Mouse (Mus musculus) forebrain, postnatal 0 days (tissue): ENCODE measurements around the gene H2al1f. TPM values are rescaled to one million over a fixed set of nuclear protein-coding genes. Genes with fewer than 3 reads are reported as not detected.
"Not testable (repeated sequence)": the region's sequence is repeated elsewhere in the genome, so short reads cannot be mapped to it uniquely, and the experiment has no call there.

Experiments used
- ATAC-seq: fragments of 200-750 bp; cut with Nextera tagmentation; 2 replicates; pipeline ENCODE4 v1.8.0; 2017; ENCODE audit warnings: mild to moderate bottlenecking, moderate library complexity
- DNase-seq: peaks from one replicate; pipeline ENCODE4 v3.0.0-alpha.2; 2015
- H3K27ac ChIP-seq: fragments of 300-500 bp; sonication (generic); 2 replicates; pipeline ENCODE4 v1.5.1; 2014; ENCODE audit warnings: low read depth, mild to moderate bottlenecking, antibody characterized with exemption, low read length, moderate library complexity, mixed read lengths
- H3K27me3 ChIP-seq: fragments of 300-500 bp; sonication (generic); 2 replicates; pipeline ENCODE4 v1.6.1; 2014; ENCODE audit warnings: mild to moderate bottlenecking, low read length, mixed read lengths; ENCODE audit not compliant: insufficient read depth
- H3K36me3 ChIP-seq: fragments of 300-500 bp; sonication (generic); 2 replicates; pipeline ENCODE4 v1.6.1; 2014; ENCODE audit warnings: mild to moderate bottlenecking, moderate library complexity; ENCODE audit not compliant: insufficient read depth
- H3K4me1 ChIP-seq: fragments of 300-500 bp; sonication (generic); 2 replicates; pipeline ENCODE4 v1.6.1; 2014; ENCODE audit warnings: antibody characterized with exemption; ENCODE audit not compliant: insufficient read depth
- H3K4me2 ChIP-seq: fragments of 300-500 bp; sonication (generic); 2 replicates; pipeline ENCODE4 v1.6.1; 2014; ENCODE audit warnings: low read depth, mild to moderate bottlenecking, moderate library complexity
- H3K4me3 ChIP-seq: fragments of 300-500 bp; sonication (generic); 2 replicates; pipeline ENCODE4 v1.5.1; 2014; ENCODE audit warnings: low read depth, low read length, mixed read lengths
- H3K9ac ChIP-seq: fragments of 300-500 bp; sonication (generic); 2 replicates; pipeline ENCODE4 v1.6.1; 2014; ENCODE audit warnings: mild to moderate bottlenecking
- H3K9me3 ChIP-seq: fragments of 300-500 bp; sonication (generic); 2 replicates; pipeline ENCODE4 v1.6.1; 2016; ENCODE audit warnings: low read length
- CTCF ChIP-seq: sonication (generic); IDR thresholded peaks from 2 replicates; pipeline ENCODE4 v1.5.1; 2016; ENCODE audit warnings: antibody characterized with exemption, control low read depth, low read depth
- WGBS: fragments of 180-500 bp; shearing (Covaris S2); extraction: QIAGEN DNeasy Blood & Tissue Kit; methylation state at CpG from one replicate; pipeline ENCODE4 v1.1.7; 2014; 5-methylcytosine and 5-hydroxymethylcytosine counted together
- polyA plus RNA-seq: library from polyadenylated mRNA; unstranded; fragments of >200 nt; fragmentation: Nextera tagmentation; extraction: Ambion mirVana; gene quantifications from 2 replicates; pipeline ENCODE4 v1.2.1, GENCODE M21; 2015
- total RNA-seq: library from RNA; depleted of rRNA; stranded (reverse); fragments of >200 nt; gene quantifications from 2 replicates; pipeline ENCODE4 v1.2.3, GENCODE M21; 2014

Gene H2al1f
- total and polyA plus RNA-seq, 2 experiments from 2014 or later = not detected

- H3K4me1 ChIP-seq = no peaks in the 10 kb centered on the region
- no peak for DNase-seq
- WGBS = 41% methylated on average over 4 of the region's 4 CpGs
These were observed 25.7 kb upstream of the H2al1f start for GRCm38 (mm10) chrX:11289244-11289643.

GRCm38 (mm10) chrX:11298957-11299356, 16.0 kb upstream of the H2al1f start, which contains the start of gene H2al1a:
Gene H2al1a, plus strand, starts transcription at chrX:11299257.
- H3K36me3 ChIP-seq, H3K9me3 ChIP-seq, H3K27me3 ChIP-seq, H3K4me1 ChIP-seq, H3K4me2 ChIP-seq, H3K27ac ChIP-seq, ATAC-seq, H3K4me3 ChIP-seq, H3K9ac ChIP-seq, DNase-seq: not testable (repeated sequence)
- WGBS = no CpG with 5 or more reads among the region's 3 CpGs

More at GRCm38 (mm10) chrX:11289244-11289643, 25.7 kb upstream of the H2al1f start:
- Histone ChIP-seq H3K27me3 (no peaks in the 10 kb centered on the region), H3K27ac (no peak overlapping the region), H3K36me3 (no peaks in the 10 kb centered on the region), H3K9me3 (no peaks in the 10 kb centered on the region), H3K4me3 (no peak overlapping the region), H3K9ac (no peak overlapping the region), H3K4me2 (no peak overlapping the region)
- ATAC-seq = no peak
- TF ChIP-seq CTCF = no peak

- H3K4me2 ChIP-seq = not testable (repeated sequence)
- 90% methylated on average over 1 of the region's 3 CpGs for WGBS
These were observed 12.8 kb upstream of the H2al1f start, which contains the start of gene H2al1b for GRCm38 (mm10) chrX:11302132-11302531. Gene H2al1b, plus strand, starts transcription at chrX:11302432.

GRCm38 (mm10) chrX:11305355-11305754, 9.6 kb upstream of the H2al1f start, which contains the start of gene H2al1c:
Gene H2al1c, plus strand, starts transcription at chrX:11305655.
- H3K4me2 ChIP-seq, DNase-seq, H3K4me3 ChIP-seq, H3K27me3 ChIP-seq, H3K4me1 ChIP-seq, H3K9ac ChIP-seq, H3K27ac ChIP-seq, H3K9me3 ChIP-seq, H3K36me3 ChIP-seq, ATAC-seq: not testable (repeated sequence)
- WGBS = 100% methylated on average over 1 of the region's 6 CpGs

More at GRCm38 (mm10) chrX:11302132-11302531, 12.8 kb upstream of the H2al1f start, which contains the start of gene H2al1b:
- H3K27ac ChIP-seq, H3K9ac ChIP-seq, H3K9me3 ChIP-seq, H3K4me1 ChIP-seq, H3K4me3 ChIP-seq, H3K36me3 ChIP-seq, DNase-seq, ATAC-seq, H3K27me3 ChIP-seq: not testable (repeated sequence)

- ATAC-seq, H3K27me3 ChIP-seq, H3K4me2 ChIP-seq, H3K4me1 ChIP-seq, H3K9me3 ChIP-seq, H3K36me3 ChIP-seq, H3K9ac ChIP-seq, H3K27ac ChIP-seq, DNase-seq, H3K4me3 ChIP-seq: not testable (repeated sequence)
- no CpG with 5 or more reads among the region's 6 CpGs for WGBS
These were observed 6.4 kb upstream of the H2al1f start, which contains the start of gene H2al1d for GRCm38 (mm10) chrX:11308524-11308923. Gene H2al1d, plus strand, starts transcription at chrX:11308824.

- WGBS = no CpG with 5 or more reads among the region's 3 CpGs
- H3K27ac ChIP-seq, H3K4me2 ChIP-seq, H3K9me3 ChIP-seq, H3K4me3 ChIP-seq, ATAC-seq, H3K36me3 ChIP-seq, H3K4me1 ChIP-seq, H3K27me3 ChIP-seq, DNase-seq, H3K9ac ChIP-seq: not testable (repeated sequence)
These were observed 3.3 kb upstream of the H2al1f start, which contains the start of gene H2al1e for GRCm38 (mm10) chrX:11311634-11312033. Gene H2al1e, plus strand, starts transcription at chrX:11311934.

GRCm38 (mm10) chrX:11317956-11318355, 3.0 kb downstream of the H2al1f start, which contains the start of gene H2al1g:
Gene H2al1g, plus strand, starts transcription at chrX:11318256.
- DNase-seq, H3K9me3 ChIP-seq, H3K36me3 ChIP-seq, H3K4me2 ChIP-seq, H3K9ac ChIP-seq, H3K27ac ChIP-seq, H3K27me3 ChIP-seq, H3K4me3 ChIP-seq, H3K4me1 ChIP-seq, ATAC-seq: not testable (repeated sequence)
- no CpG with 5 or more reads among the region's 3 CpGs for WGBS

- DNase-seq, H3K4me3 ChIP-seq, H3K4me2 ChIP-seq, H3K9me3 ChIP-seq, ATAC-seq, H3K4me1 ChIP-seq, H3K9ac ChIP-seq, H3K27ac ChIP-seq, H3K36me3 ChIP-seq, H3K27me3 ChIP-seq: not testable (repeated sequence)
- no CpG with 5 or more reads among the region's 6 CpGs for WGBS
These were observed 6.2 kb downstream of the H2al1f start, which contains the start of gene H2al1h for GRCm38 (mm10) chrX:11321192-11321591. Gene H2al1h, plus strand, starts transcription at chrX:11321492.

- not testable (repeated sequence) for H3K36me3 ChIP-seq, H3K9me3 ChIP-seq, DNase-seq, H3K4me1 ChIP-seq, ATAC-seq, H3K4me3 ChIP-seq, H3K4me2 ChIP-seq, H3K27ac ChIP-seq, H3K27me3 ChIP-seq, H3K9ac ChIP-seq
- WGBS = 93% methylated on average over 3 of the region's 5 CpGs
These were observed 9.4 kb downstream of the H2al1f start, which contains the start of gene H2al1i for GRCm38 (mm10) chrX:11324359-11324758. Gene H2al1i, plus strand, starts transcription at chrX:11324659.

- WGBS = 90% methylated on average over 2 of the region's 2 CpGs
- not testable (repeated sequence) for ATAC-seq, H3K4me3 ChIP-seq, H3K27me3 ChIP-seq, H3K4me1 ChIP-seq, H3K27ac ChIP-seq, DNase-seq, H3K9me3 ChIP-seq, H3K4me2 ChIP-seq, H3K9ac ChIP-seq, H3K36me3 ChIP-seq
These were observed 12.6 kb downstream of the H2al1f start, which contains the start of gene H2al1j for GRCm38 (mm10) chrX:11327522-11327921. Gene H2al1j, plus strand, starts transcription at chrX:11327822.
